Mouse (Mus musculus) spleen, postnatal 14 days (tissue): ENCODE measurements around the gene Ric1.

Experiments used
- DNase-seq, 2 experiments: peaks; one replicate each; pipeline ENCODE4 v3.0.0; 2021 to 2022; ENCODE audit warnings: low spot score in 2 of 2

The Ric1 gene

GRCm38 (mm10) chr19:29608212-29608611 is 86.1 kb downstream of the Ric1 start:
- DNase-seq: no peak

- DNase-seq: no peak
Observed at GRCm38 (mm10) chr19:29610907-29611306, 88.8 kb downstream of the Ric1 start.

- DNase-seq: no peak
Observed at GRCm38 (mm10) chr19:29612102-29612501, 90.0 kb downstream of the Ric1 start.

- no peak for DNase-seq
Observed at GRCm38 (mm10) chr19:29641055-29641454, 119.0 kb downstream of the Ric1 start.

- DNase-seq: no peak
Observed at GRCm38 (mm10) chr19:29641510-29641909, 119.4 kb downstream of the Ric1 start.

- DNase-seq: no peak
Observed at GRCm38 (mm10) chr19:29642211-29642610, 120.1 kb downstream of the Ric1 start.

GRCm38 (mm10) chr19:29643194-29643922 is 121.3 kb downstream of the Ric1 start:
- no peak for DNase-seq

GRCm38 (mm10) chr19:29644747-29645146 is 122.7 kb downstream of the Ric1 start:
- DNase-seq: no peak

- peak; percentile 97 to 98 for DNase-seq
Observed at GRCm38 (mm10) chr19:29647651-29648549, 125.8 kb downstream of the Ric1 start, which contains the start of gene Ermp1. Gene Ermp1 (minus strand): TSS chr19:29648415.

GRCm38 (mm10) chr19:29648550-29648914 is 126.5 kb downstream of the Ric1 start:
- DNase-seq: no peak

- DNase-seq: no peak
Observed at GRCm38 (mm10) chr19:29649683-29650082, 127.6 kb downstream of the Ric1 start.

GRCm38 (mm10) chr19:29653768-29654265 is 131.7 kb downstream of the Ric1 start:
- no peak for DNase-seq

- DNase-seq: no peak
Observed at GRCm38 (mm10) chr19:29655148-29655547, 133.1 kb downstream of the Ric1 start.

- DNase-seq: no peak
Observed at GRCm38 (mm10) chr19:29656029-29656428, 133.9 kb downstream of the Ric1 start.
